Mouse (Mus musculus) c-Kit-positive CD71-negative TER-119-negative erythroid progenitor cells, embryonic 14.5 days (primary cell): Measurements from ENCODE around the gene Myom3.

Source experiments
- DNase-seq: peaks from one replicate; pipeline ENCODE4 v3.0.0-alpha.2; 2013; ENCODE audit warnings: low read depth

Gene Myom3

DNA sequence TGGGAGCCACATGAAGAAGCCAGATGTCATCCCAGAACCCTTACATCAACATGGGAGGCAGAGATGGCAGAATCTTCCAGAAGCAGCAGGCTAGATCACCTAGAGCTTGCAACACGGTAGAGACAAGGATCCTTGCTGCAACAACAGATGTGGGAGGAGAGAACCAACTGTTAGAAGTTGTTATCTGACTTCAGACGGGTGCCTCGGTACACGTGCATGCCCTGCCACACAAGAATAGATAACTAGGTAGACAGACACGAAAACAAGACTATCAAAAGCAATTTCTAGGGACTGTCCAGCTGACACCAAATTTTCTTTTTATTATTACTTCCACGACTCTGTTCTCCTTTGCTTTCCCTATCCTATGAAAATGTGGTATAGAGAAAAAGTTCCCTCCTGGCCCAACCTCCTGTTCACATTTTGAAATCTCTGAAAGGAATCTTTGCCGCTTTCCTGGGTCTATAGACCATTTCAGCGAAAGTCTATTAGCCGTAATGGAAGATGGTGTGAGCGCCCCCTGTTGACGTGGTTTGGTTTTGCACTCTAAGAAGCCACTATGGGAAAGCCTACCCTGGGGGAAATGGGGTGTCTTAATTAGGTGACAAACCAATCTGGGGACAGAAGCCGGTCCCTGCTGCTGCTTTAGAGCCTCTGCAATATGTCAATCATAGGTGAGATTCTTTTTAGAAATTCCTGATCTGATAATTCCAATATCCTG, 57.5 kb downstream of the Myom3 start:
- peak; percentile 58 for DNase-seq

GRCm38 (mm10) chr4:135818366-135818765, 58.9 kb downstream of the Myom3 start:
- no peak for DNase-seq

DNA sequence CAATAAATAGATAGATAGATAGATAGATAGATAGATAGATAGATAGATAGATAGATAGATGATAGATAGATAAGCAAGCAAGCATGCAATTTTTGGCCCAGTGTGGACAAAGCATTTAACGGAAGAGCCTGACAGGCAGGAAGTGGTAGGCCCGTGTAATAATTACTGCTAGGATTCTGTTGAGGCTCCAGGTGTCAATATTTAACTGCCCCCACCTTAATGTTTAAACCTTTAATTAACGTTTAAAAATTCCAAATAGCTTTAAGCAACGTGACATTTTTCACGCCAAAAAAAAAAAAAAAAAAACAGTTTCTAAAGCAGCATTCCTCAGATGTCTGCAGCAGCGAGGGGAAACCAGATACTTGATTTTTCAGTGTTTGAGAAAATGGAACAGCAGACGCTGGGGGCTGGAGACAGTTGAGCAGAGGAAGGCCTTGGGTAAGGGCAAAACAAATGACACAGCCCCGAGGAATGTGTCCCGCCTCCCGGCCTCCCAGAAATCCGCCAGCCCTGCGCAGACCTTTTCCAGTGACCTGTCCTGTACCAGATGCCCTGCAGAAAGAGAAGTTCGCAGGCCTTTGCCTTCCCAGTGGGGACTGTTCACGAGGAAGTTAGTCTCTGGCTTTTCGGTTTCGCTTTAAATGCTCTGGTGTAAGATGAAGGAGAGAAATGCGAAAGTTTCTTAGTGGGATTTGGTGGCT, 60.5 kb downstream of the Myom3 start:
- no peak for DNase-seq

- DNase-seq: no peak
These were observed 62.3 kb downstream of the Myom3 start for GRCm38 (mm10) chr4:135821772-135822171.

DNA sequence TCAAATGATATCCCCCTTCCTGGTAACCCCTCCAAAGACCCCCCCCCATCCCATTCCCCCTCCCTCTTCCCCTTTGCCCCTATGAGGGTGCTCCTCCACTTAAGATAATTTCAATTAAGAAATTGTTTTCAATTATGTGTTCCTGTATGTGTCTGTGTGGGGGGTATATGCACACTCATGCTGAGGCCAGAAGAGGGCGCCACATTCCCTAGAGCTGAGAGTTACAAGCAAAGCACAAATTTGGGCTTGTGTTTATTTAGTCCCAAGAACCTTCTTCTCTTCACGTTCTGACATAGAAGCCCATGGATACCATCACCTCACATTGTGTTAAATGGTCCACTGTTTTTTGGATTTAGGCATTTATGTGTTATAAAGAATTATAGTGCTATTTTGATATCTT, 63.8 kb downstream of the Myom3 start:
- DNase-seq: peak; percentile 50

DNA sequence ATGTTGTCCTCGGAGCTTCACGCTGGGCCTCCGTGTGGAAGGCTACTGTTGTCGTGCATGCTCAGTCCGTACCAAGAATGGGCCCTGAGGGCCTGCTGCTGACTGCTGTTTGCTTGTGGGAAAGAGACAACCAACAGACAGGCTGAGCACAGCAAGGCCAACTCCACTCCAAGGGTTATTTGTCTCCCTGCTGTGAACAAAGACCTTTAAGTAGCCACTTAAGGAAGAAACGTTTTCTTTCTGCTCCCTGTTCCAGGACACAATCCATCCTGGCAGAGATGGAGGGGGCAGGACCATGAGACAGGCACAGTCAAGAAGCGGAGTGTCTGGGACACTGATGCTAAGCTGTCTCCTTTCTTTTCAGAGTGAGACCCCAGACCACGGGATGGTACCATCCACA, 64.7 kb downstream of the Myom3 start:
- no peak for DNase-seq

- no peak for DNase-seq
These were observed 69.0 kb downstream of the Myom3 start for GRCm38 (mm10) chr4:135828491-135828890.

- DNase-seq: no peak
These were observed 72.6 kb downstream of the Myom3 start for GRCm38 (mm10) chr4:135832070-135832469.

GRCm38 (mm10) chr4:135833301-135834123, 74.0 kb downstream of the Myom3 start:
- DNase-seq: no peak

GRCm38 (mm10) chr4:135834124-135834717, 74.7 kb downstream of the Myom3 start:
- no peak for DNase-seq

GRCm38 (mm10) chr4:135838925-135839292, 79.4 kb downstream of the Myom3 start:
- no peak for DNase-seq

GRCm38 (mm10) chr4:135839293-135840011, 79.9 kb downstream of the Myom3 start:
- DNase-seq: no peak

DNA sequence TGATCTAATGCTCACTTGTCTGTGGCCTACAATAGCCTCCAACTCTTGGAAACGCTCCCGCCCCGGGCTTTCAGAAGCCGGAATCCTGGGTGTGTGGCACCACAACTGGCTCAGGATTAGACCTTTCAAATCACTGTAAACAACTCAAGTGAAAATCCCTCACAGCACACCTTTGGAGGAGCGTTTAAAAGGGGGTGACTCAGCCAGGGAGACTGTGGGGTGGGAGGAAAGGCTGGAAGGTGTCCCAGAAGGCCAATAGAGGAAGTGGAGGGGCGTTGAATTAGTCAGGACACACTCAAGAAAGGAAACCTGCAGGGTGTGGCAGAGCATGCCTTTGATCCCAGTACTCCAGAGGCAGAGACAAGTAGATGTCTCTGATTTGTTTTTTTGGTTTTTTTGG, 84.9 kb downstream of the Myom3 start:
- DNase-seq: no peak

DNA sequence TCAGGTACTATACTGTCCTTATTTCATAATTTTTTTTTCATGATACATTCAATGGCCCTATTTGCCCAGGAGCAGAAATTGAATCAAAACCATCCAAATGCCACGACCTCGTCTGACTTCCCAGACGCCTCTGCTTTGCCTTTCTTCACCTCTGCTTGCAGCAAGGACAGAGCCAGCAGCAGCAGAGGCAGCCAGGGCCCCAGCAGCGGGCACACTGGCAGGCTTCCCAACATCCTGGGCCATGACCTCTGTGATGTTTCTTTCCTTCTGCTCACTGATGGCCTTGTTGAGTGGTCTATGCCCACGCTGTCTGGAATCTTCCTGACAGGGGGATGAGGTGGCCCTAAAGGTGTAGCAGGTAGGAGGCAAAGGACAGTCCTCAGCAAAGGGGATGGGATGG, 88.1 kb downstream of the Myom3 start:
- DNase-seq: no peak

- no peak for DNase-seq
These were observed 91.0 kb downstream of the Myom3 start for GRCm38 (mm10) chr4:135850411-135851095.

DNA sequence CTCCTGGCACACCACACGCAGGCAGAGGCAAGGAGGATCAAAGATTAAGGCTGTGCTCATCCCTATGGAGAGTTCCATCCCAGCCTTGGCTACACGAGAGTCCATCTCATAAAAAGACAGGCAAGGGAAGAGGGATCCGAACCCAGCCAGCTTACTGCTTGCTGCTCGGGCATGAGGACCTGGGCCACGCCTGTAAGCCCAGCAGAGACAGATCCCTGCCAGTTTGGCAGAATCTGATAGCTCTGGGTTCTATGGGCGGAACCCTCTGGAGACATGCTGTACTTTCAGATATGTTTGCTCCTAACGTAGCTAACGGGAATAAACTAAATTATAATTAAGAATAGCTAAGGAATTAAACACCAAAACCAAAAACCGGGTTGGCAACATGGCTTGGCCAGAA, 92.4 kb downstream of the Myom3 start:
- no peak for DNase-seq

GRCm38 (mm10) chr4:135853987-135854546, 94.6 kb downstream of the Myom3 start:
- no peak for DNase-seq

GRCm38 (mm10) chr4:135854630-135855029, 95.1 kb downstream of the Myom3 start:
- DNase-seq: no peak

GRCm38 (mm10) chr4:135855080-135855479, 95.6 kb downstream of the Myom3 start:
- DNase-seq: no peak

DNA sequence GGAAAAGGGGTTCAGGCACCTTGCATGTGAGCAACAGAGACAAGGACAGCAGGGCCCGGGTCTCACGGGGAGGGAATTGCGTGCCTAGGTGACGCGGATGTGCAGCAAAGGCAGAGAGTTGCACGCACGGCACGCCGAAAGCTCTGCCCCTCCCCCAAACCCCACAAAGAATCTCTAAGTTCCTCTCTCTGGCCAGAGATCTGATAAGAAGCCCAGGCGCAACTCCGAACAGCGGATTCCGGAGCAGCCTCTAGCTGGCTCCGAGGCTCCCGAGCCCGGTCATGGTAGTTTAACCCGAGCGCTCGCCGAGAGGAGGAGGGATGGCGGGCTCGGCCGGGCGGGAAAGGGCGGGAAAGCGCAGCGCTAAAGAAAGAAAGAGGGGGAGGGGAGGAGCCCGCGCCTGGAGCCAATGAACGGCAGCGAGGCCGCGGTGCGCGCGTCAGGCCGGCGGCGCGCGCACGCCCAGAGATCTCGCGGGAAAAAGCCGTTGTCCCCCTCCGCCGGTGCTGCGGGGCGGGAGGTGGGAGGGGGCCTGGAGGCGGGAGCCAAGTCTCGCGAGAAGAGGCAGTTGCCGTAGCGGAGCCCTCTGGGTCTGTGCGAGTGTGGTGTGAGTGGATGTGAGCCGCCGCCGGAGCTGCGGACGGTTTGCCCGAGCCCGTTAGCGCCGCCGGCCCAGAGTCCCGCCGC, 96.2 kb downstream of the Myom3 start, which contains the start of gene Srsf10:
TSS of gene Srsf10 (plus strand) at position 212 of the 687 bp plus-strand sequence.
- DNase-seq: peak; percentile 92
